Mouse (Mus musculus): ENCODE measurements around the gene Hps6. TPM values are rescaled to one million over a fixed set of nuclear protein-coding genes. Genes with fewer than 3 reads are reported as not detected.
"Not testable (repeated sequence)": the region's sequence is repeated elsewhere in the genome, so short reads cannot be mapped to it uniquely, and the experiment has no call there.

Hps6 gene
- 5.4 and 7.8 TPM in 2 replicates for polyA plus RNA-seq (2015; fragmentation: Nextera tagmentation; extraction: Ambion mirVana)

- no peaks in the 10 kb centered on the region for H3K9me3 ChIP-seq (replicated peaks)
- peak within 1 kb of the TSS; percentile 96 for H3K4me2 ChIP-seq
- peak within 1 kb of the TSS; percentile 57 for H3K4me3 ChIP-seq (replicated peaks)
- peak; percentile 54 for ATAC-seq (ENCODE audit: low FRiP score)
- no peak within 1 kb of the TSS; the same call in 1 of the 2 replicates for H3K27ac ChIP-seq (replicated peaks)
- 1% methylated on average over 70 of the region's 70 CpGs for WGBS
- no peaks in the 10 kb centered on the region for H3K36me3 ChIP-seq
- peaks cover 19% of the 10 kb centered on the region for H3K4me1 ChIP-seq
- H3K9ac ChIP-seq (replicated peaks), result peak within 1 kb of the TSS; percentile 63
- peaks cover 3% of the 10 kb centered on the region; the same call in 1 of the 2 replicates for H3K27me3 ChIP-seq (replicated peaks)
Observed at GRCm38 (mm10) chr19:46003371-46004226, at the start of gene Hps6. Gene Hps6 (plus strand): TSS chr19:46003508.

- Histone ChIP-seq H3K36me3 (peaks cover 35% of the 10 kb centered on the region), H3K9me3 (replicated peaks) (no peaks in the 10 kb centered on the region), H3K4me3 (replicated peaks) (no peak overlapping the region), H3K4me2 (no peak overlapping the region), H3K27ac (replicated peaks) (no peak overlapping the region), H3K4me1 (peaks cover 10% of the 10 kb centered on the region), H3K27me3 (replicated peaks) (no peaks in the 10 kb centered on the region), H3K9ac (replicated peaks) (no peak overlapping the region)
- ATAC-seq (ENCODE audit: low FRiP score), result no peak
- WGBS, result 95% methylated on average over 7 of the region's 7 CpGs
Observed at GRCm38 (mm10) chr19:45956736-45957135, 46.6 kb upstream of the Hps6 start.

GRCm38 (mm10) chr19:45960770-45961169, 42.5 kb upstream of the Hps6 start:
- ATAC-seq (ENCODE audit: low FRiP score), result no peak
- 4% methylated on average over 5 of the region's 5 CpGs for WGBS
- Histone ChIP-seq H3K9me3 (replicated peaks) (no peaks in the 10 kb centered on the region), H3K4me2 (no peak overlapping the region), H3K4me3 (replicated peaks) (no peak overlapping the region), H3K36me3 (peaks cover 47% of the 10 kb centered on the region), H3K27me3 (replicated peaks) (no peaks in the 10 kb centered on the region), H3K9ac (replicated peaks) (no peak overlapping the region), H3K4me1 (peaks cover 10% of the 10 kb centered on the region), H3K27ac (replicated peaks) (no peak overlapping the region)

- no peak for ATAC-seq (ENCODE audit: low FRiP score)
- Histone ChIP-seq H3K27ac (replicated peaks) (no peak overlapping the region), H3K4me3 (replicated peaks) (no peak overlapping the region), H3K9me3 (replicated peaks) (no peaks in the 10 kb centered on the region), H3K27me3 (replicated peaks) (no peaks in the 10 kb centered on the region), H3K4me2 (no peak overlapping the region), H3K36me3 (peaks cover 4% of the 10 kb centered on the region; the same call in 1 of the 2 replicates), H3K9ac (replicated peaks) (no peak overlapping the region), H3K4me1 (no peaks in the 10 kb centered on the region)
Observed at GRCm38 (mm10) chr19:45984379-45984778, 18.9 kb upstream of the Hps6 start.

- WGBS, result 93% methylated on average over 3 of the region's 3 CpGs
Observed at GRCm38 (mm10) chr19:45988238-45988637, 15.1 kb upstream of the Hps6 start.

GRCm38 (mm10) chr19:45991171-45991570, 12.1 kb upstream of the Hps6 start:
- Histone ChIP-seq H3K9me3 (replicated peaks) (no peaks in the 10 kb centered on the region), H3K27ac (replicated peaks) (no peak overlapping the region), H3K36me3 (peaks cover 8% of the 10 kb centered on the region; the same call in 1 of the 2 replicates), H3K9ac (replicated peaks) (no peak overlapping the region), H3K4me3 (replicated peaks) (no peak overlapping the region), H3K4me1 (no peaks in the 10 kb centered on the region), H3K27me3 (replicated peaks) (no peaks in the 10 kb centered on the region), H3K4me2 (no peak overlapping the region)
- WGBS, result 93% methylated on average over 3 of the region's 3 CpGs
- ATAC-seq (ENCODE audit: low FRiP score), result no peak

More at GRCm38 (mm10) chr19:45988238-45988637, 15.1 kb upstream of the Hps6 start:
- H3K9ac ChIP-seq (replicated peaks), result no peak overlapping the region
- peaks cover 4% of the 10 kb centered on the region; the same call in 1 of the 2 replicates for H3K36me3 ChIP-seq
- no peak for ATAC-seq (ENCODE audit: low FRiP score)
- no peak overlapping the region for H3K4me3 ChIP-seq (replicated peaks)
- no peak overlapping the region for H3K4me2 ChIP-seq
- no peaks in the 10 kb centered on the region for H3K9me3 ChIP-seq (replicated peaks)
- H3K27me3 ChIP-seq (replicated peaks), result no peaks in the 10 kb centered on the region
- no peaks in the 10 kb centered on the region for H3K4me1 ChIP-seq
- H3K27ac ChIP-seq (replicated peaks), result no peak overlapping the region

GRCm38 (mm10) chr19:45993441-45993840, 9.9 kb upstream of the Hps6 start:
- H3K9ac ChIP-seq (replicated peaks); H3K27ac ChIP-seq (replicated peaks); H3K27me3 ChIP-seq (replicated peaks); H3K36me3 ChIP-seq; H3K4me2 ChIP-seq; H3K9me3 ChIP-seq (replicated peaks); H3K4me3 ChIP-seq (replicated peaks); ATAC-seq (ENCODE audit: low FRiP score): not testable (repeated sequence)
- 93% methylated on average over 6 of the region's 6 CpGs for WGBS
- H3K4me1 ChIP-seq, result peaks cover 11% of the 10 kb centered on the region

GRCm38 (mm10) chr19:45993981-45994737, 9.1 kb upstream of the Hps6 start:
- 97% methylated on average over 13 of the region's 13 CpGs for WGBS
- no peak for ATAC-seq (ENCODE audit: low FRiP score)

GRCm38 (mm10) chr19:45997365-45997764, 5.9 kb upstream of the Hps6 start:
- peaks cover 4% of the 10 kb centered on the region; the same call in 1 of the 2 replicates for H3K36me3 ChIP-seq
- H3K4me3 ChIP-seq (replicated peaks), result peak overlapping the region; percentile 90
- peak overlapping the region; percentile 99; the same call in 1 of the 2 replicates for H3K27ac ChIP-seq (replicated peaks)
- peak overlapping the region; percentile 96 for H3K9ac ChIP-seq (replicated peaks)
- 68% methylated on average over 5 of the region's 5 CpGs for WGBS
- no peaks in the 10 kb centered on the region for H3K9me3 ChIP-seq (replicated peaks)
- peak overlapping the region; percentile 57 for H3K4me2 ChIP-seq
- H3K4me1 ChIP-seq, result peaks cover 16% of the 10 kb centered on the region
- no peak for ATAC-seq (ENCODE audit: low FRiP score)
- no peaks in the 10 kb centered on the region for H3K27me3 ChIP-seq (replicated peaks)

More at GRCm38 (mm10) chr19:45993981-45994737, 9.1 kb upstream of the Hps6 start:
- H3K9ac ChIP-seq (replicated peaks), result no peak overlapping the region
- peaks cover 14% of the 10 kb centered on the region for H3K4me1 ChIP-seq
- H3K27me3 ChIP-seq (replicated peaks), result no peaks in the 10 kb centered on the region
- H3K4me3 ChIP-seq (replicated peaks), result no peak overlapping the region
- H3K27ac ChIP-seq (replicated peaks), result no peak overlapping the region
- H3K9me3 ChIP-seq (replicated peaks), result no peaks in the 10 kb centered on the region
- peaks cover 4% of the 10 kb centered on the region; the same call in 1 of the 2 replicates for H3K36me3 ChIP-seq
- H3K4me2 ChIP-seq, result no peak overlapping the region

- peaks cover 17% of the 10 kb centered on the region for H3K4me1 ChIP-seq
- peaks cover 4% of the 10 kb centered on the region; the same call in 1 of the 2 replicates for H3K36me3 ChIP-seq
- H3K27me3 ChIP-seq (replicated peaks), result peaks cover 3% of the 10 kb centered on the region; the same call in 1 of the 2 replicates
- no peaks in the 10 kb centered on the region for H3K9me3 ChIP-seq (replicated peaks)
- WGBS, result under 1% methylated on average over 74 of the region's 76 CpGs
- peak within 1 kb of the TSS; percentile 99 for H3K27ac ChIP-seq (replicated peaks)
- H3K4me3 ChIP-seq (replicated peaks), result peak within 1 kb of the TSS; percentile 90
- peak within 1 kb of the TSS; percentile 57 for H3K4me2 ChIP-seq
- H3K9ac ChIP-seq (replicated peaks), result peak within 1 kb of the TSS; percentile 96
- ATAC-seq (ENCODE audit: low FRiP score), result peak; percentile 95
Observed at GRCm38 (mm10) chr19:45997785-45998693, 5.3 kb upstream of the Hps6 start, which contains the start of gene Armh3. Gene Armh3 (minus strand): TSS chr19:45998488.

Data from neural tube, embryonic 15.5 days (tissue).